Mouse (Mus musculus) megakaryocyte, adult 5-6 weeks (primary cell): ENCODE results near the gene Mettl8. TPM values are rescaled to one million over a fixed set of nuclear protein-coding genes. Genes with fewer than 3 reads are reported as not detected.

ENCODE experiments used
- ATAC-seq: 2 replicates; pipeline ENCODE4 v1.8.0; 2016; ENCODE audit warnings: mild to moderate bottlenecking, inconsistent platforms; ENCODE audit not compliant: poor library complexity, severe bottlenecking
- total RNA-seq, 2 experiments: library from RNA; stranded (forward) in 1 of 2; stranded (reverse) in 1 of 2; fragments of 153-499, 151-499 nt in 1 of 2; fragments of 221-1000, 200-1000 nt in 1 of 2; gene quantifications; 2 replicates each; pipeline versions ENCODE4 v1.2.3 to v1.2.4; 2015 to 2017

The Mettl8 gene
- total RNA-seq, 2 experiments from 2014 or later = 6.4 to 8.2 TPM

GRCm38 (mm10) chr2:70992715-70993114 lies 62.7 kb downstream of the Mettl8 start:
- peak; percentile 60; the same call in 1 of the 2 replicates for ATAC-seq

GRCm38 (mm10) chr2:70990196-70990595 lies 65.2 kb downstream of the Mettl8 start:
- ATAC-seq = no peak; the same call in 1 of the 2 replicates

GRCm38 (mm10) chr2:70989201-70990191 lies 65.9 kb downstream of the Mettl8 start:
- ATAC-seq = no peak

GRCm38 (mm10) chr2:70978271-70978670 lies 77.1 kb downstream of the Mettl8 start:
- ATAC-seq = no peak

- no peak for ATAC-seq
Measured at GRCm38 (mm10) chr2:70974769-70975168, 80.6 kb downstream of the Mettl8 start.

GRCm38 (mm10) chr2:70972795-70973518 lies 82.4 kb downstream of the Mettl8 start:
- no peak for ATAC-seq

- ATAC-seq = no peak
Measured at GRCm38 (mm10) chr2:70970158-70970741, 85.1 kb downstream of the Mettl8 start.

- ATAC-seq = peak; percentile 32; the same call in 1 of the 2 replicates
Measured at GRCm38 (mm10) chr2:70968305-70968704, 87.1 kb downstream of the Mettl8 start.

- no peak for ATAC-seq
Measured at GRCm38 (mm10) chr2:70967216-70967615, 88.2 kb downstream of the Mettl8 start.

GRCm38 (mm10) chr2:70964809-70965208 lies 90.6 kb downstream of the Mettl8 start:
- ATAC-seq = peak; percentile 96

GRCm38 (mm10) chr2:70962921-70963320 lies 92.5 kb downstream of the Mettl8 start:
- no peak for ATAC-seq

GRCm38 (mm10) chr2:70961086-70961941 lies 94.1 kb downstream of the Mettl8 start:
- no peak for ATAC-seq

- no peak for ATAC-seq
Measured at GRCm38 (mm10) chr2:70960090-70960489, 95.3 kb downstream of the Mettl8 start.

GRCm38 (mm10) chr2:70959337-70959736 lies 96.0 kb downstream of the Mettl8 start:
- ATAC-seq = no peak

GRCm38 (mm10) chr2:70958536-70958935 lies 96.8 kb downstream of the Mettl8 start:
- no peak for ATAC-seq

GRCm38 (mm10) chr2:70953616-70954015 lies 101.8 kb downstream of the Mettl8 start:
- ATAC-seq = no peak

GRCm38 (mm10) chr2:70951944-70952343 lies 103.4 kb downstream of the Mettl8 start:
- no peak for ATAC-seq

GRCm38 (mm10) chr2:70944511-70945305 lies 110.7 kb downstream of the Mettl8 start:
- no peak for ATAC-seq

- ATAC-seq = no peak
Measured at GRCm38 (mm10) chr2:70940826-70941225, 114.6 kb downstream of the Mettl8 start.
